Mouse (Mus musculus) embryonic fibroblast, embryonic 13.5 days (primary cell): ENCODE results near the gene Urb1.

Experiments
- CTCF ChIP-seq: IDR thresholded peaks from 2 replicates; pipeline ENCODE4 v1.5.1; 2011; ENCODE audit warnings: mild to moderate bottlenecking, control low read depth, low read length, moderate library complexity, borderline replicate concordance; ENCODE audit not compliant: insufficient read depth
- POLR2A ChIP-seq: IDR thresholded peaks from 2 replicates; pipeline ENCODE4 v1.6.1; 2011; ENCODE audit warnings: low read depth, mild to moderate bottlenecking, control low read depth, low read length, moderate library complexity

GRCm38 (mm10) chr16:90747143-90747542 lies 63.1 kb downstream of the Urb1 start:
- no peak for TF ChIP-seq POLR2A
- TF ChIP-seq CTCF = no peak
